Mouse (Mus musculus): ENCODE measurements around the gene Lrrc73.

DNA sequence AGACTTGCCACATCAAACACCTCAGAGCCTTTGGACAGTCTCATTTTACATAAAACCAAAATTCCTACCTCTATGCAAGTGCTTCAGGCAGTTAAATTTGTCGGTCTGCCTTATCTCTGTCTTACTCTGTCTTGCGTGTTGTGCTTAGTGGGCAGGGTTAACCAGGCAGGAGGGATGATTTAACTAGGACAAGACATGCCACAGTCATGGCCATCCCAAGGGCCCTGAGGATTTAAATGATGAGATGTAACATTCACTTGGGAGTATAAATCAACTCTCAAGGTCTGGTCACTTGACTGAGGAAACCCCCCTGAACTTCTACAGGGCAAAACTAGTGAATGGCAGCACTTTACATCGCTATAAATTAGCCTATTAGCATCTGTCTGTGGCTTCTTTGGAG lies 31.7 kb upstream of the Lrrc73 start:
- no peak for TF ChIP-seq POLR2A (IDR thresholded peaks at IDR 0.05; ENCODE audit: control insufficient read depth, low read depth, low read length)
- TF ChIP-seq CTCF (IDR thresholded peaks at IDR 0.05; ENCODE audit: control insufficient read depth, insufficient read depth, insufficient replicate concordance, low read depth, low read length), result no peak

Measured in testis, adult 2 months (tissue).